Mouse (Mus musculus) mouse embryonic stem cell (cell line): ENCODE measurements around the gene Abhd2.

Experiments used
- in situ Hi-C, 2 experiments: fragments of 300-500 bp; cut with MboI; formaldehyde crosslinking; loops; 1 replicate in 1 of 2; 3 replicates in 1 of 2; pipeline ENCODE4 v1.14.3; 2019 to 2020; ENCODE audit warnings: low sequenced_read_pairs in 2 of 2, low pct_unique_long_range_greater_than_20kb in 1 of 2, mixed read lengths in 1 of 2; ENCODE audit not compliant: unreplicated experiment in 1 of 2

Abhd2 gene

DNA sequence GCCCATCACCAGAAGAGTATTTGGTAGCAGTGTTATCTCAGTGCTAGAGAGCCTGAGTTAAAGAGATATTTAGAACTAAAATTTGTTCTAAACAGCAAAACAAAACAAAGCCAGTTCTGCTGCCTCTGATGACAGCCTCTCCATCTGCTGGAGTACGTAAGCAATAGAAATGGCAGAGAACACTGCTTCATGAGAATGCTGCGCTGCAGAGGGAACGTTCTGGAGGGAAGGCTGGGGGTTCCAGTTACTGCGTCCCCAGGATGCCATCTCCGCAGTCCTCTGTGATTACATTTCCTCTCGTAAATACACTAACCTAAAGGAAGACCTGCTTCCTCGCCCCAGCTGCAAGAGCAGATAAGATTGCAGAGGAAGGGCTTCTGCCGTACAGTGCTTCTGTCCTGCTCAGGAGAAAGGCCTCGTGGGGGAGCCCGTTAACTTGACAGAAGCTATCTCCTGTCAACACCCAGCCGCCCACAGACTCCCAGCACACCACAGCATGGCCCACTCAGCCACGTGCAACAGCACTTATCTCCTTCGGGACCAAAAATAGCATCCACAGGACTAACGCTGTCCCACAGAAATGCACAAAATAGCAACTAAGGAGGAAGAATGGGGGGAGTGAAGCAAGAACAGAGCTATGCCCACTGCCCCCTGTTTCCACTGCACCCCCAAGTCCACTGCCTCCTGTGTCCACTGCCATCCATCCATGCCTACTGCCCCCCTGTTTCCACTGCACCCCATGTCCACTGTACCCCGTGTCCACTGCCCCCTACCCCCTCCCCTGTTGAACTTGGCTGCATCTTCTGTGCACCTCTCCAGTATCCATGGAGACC is 85.6 kb downstream of the Abhd2 start:
- in situ Hi-C loops = loop anchor here (10.0 to 25.0 kb wide), 3 partner anchors 221 to 446 kb away; partner anchors contain the start of genes Hapln3 (in 2 of the 2), Isg20 (in 1 of the 2) and Mfge8 (in 1 of the 2)

DNA sequence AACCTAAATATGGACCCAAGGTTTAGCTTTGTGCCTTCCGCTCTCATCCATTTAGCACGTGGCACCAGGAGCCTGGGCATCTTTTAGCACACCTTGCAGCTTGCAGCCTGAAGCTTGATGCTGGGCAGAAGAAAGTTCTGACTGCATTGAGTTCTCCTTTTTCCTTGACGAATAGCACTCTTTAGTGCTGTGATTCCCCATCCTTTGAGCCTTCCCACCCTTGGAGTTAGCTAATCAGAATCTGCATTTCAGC is 86.1 kb downstream of the Abhd2 start:
- in situ Hi-C loops = loop anchor here (10.0 to 25.0 kb wide), 3 partner anchors 222 to 447 kb away; partner anchors contain the start of genes Hapln3 (in 2 of the 2), Isg20 (in 1 of the 2) and Mfge8 (in 1 of the 2)

DNA sequence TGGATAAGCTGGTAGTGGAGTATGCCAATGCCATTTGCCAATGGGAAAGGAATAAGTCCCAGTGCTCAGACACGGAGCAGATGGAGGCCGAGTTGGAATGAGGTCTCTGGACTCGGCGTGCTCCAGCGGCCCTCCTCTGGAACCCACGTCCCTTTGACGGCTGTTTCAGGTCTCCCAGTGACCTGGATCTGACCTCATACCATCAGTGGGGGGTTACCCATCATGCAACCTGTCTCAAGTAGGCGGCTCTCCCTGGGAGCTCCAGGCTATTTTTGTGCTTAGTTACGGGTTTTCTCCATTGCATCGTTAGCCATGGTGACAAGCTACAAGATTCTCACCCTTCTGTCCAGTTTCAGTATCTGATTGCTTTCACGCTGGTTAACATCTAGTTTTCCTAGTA is 87.1 kb downstream of the Abhd2 start:
- in situ Hi-C loops = loop anchor here in 1 of 2 experiments (25.0 kb wide), 2 partner anchors 223 to 448 kb away; partner anchors contain the start of genes Hapln3, Isg20 and Mfge8

DNA sequence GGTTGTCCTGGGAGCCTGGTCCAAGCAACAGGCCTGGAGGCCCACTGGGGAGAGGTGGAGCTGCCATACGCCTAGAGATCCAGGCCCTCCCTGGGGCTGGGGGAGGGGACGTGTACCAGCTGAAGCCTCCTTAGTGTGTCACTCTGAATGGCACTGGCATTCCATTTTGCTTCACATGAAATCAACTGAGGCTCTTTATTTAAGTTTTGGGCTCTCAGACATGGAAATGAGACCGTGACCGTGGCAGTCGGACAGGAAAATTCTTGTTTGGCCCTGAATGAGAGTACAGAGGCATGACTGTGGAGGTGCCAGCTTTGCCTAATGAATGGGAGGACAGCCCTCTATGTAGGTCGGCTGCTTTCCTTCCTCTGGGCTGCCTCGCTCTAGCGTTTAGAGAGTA is 89.2 kb downstream of the Abhd2 start:
- in situ Hi-C loops = loop anchor here in 1 of 2 experiments (25.0 kb wide), 2 partner anchors 225 to 450 kb away; partner anchors contain the start of genes Hapln3, Isg20 and Mfge8

DNA sequence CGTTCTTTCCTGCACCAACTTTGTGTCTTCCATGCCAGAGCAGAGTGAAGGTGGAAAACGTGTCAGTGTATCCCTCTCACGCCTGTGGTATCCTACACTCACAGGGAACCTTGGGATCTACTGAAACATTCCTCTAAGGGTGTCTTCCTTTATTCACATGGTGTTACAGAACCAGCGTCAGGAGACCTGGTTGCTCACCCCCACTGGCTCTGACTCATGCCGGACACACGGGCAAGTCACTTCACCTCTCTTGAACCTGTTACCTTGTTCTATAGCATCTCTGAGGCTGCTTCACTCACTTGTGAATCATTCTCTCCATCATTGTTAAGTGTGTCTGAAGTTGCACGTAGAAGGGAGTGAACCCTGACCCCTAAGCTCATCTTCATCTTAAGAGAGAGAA is 89.8 kb downstream of the Abhd2 start:
- in situ Hi-C loops = loop anchor here in 1 of 2 experiments (25.0 kb wide), 2 partner anchors 226 to 451 kb away; partner anchors contain the start of genes Hapln3, Isg20 and Mfge8

DNA sequence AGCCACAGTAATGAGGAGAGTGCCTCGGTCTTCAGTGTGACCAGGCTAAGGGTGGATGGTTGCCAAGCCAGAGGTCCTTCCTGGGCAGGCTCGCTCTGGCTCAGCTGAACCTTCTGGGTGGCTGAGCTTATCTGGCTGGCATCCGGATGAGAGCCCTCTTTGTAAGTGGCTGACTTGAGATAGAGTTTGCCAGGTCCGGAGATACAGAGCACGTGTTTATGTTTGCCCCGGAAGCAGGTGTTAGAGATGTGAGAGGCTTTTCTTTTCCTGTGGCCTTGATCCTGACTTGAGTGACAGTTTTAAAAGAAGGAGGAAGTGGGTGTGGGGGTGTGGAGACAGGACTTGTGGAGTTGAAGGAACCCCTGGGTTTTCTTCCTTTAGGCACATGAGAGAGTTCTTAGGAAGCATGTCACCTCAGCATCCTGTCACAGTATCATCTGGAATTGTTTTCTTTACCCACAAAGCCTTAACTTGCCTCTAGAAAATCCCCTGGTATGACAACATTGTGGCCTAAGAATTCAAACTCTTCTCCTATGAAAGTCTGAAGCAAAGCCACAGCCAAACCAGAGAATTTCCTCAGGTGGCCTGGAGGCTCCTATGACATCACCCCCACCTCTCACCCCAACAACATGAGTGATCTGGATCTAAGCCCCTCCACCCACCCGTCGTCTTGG is 90.5 kb downstream of the Abhd2 start:
- in situ Hi-C loops = loop anchor here in 1 of 2 experiments (25.0 kb wide), 2 partner anchors 226 to 451 kb away; partner anchors contain the start of genes Hapln3, Isg20 and Mfge8

DNA sequence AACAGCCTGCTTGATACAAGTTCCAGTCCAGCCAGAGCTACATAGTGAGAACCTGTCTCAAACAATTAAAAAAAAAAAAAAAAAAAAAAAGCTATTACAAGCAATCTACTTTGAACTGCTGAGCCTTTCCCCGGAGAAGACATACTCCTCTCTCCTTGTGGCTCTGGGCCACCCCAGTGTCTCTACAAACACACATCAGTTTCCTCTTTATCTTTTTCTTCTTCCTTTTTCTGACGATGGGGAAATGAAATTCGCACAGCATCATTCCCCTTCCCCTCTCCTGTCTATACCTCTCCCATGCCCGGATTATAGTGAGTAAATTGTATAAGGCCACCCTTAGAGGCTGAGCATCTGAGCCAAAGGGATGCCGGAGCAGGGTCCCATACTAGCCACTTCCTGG is 95.7 kb downstream of the Abhd2 start:
- in situ Hi-C loops = loop anchor here in 1 of 2 experiments (25.0 kb wide), 2 partner anchors 231 to 456 kb away; partner anchors contain the start of genes Hapln3, Isg20 and Mfge8

DNA sequence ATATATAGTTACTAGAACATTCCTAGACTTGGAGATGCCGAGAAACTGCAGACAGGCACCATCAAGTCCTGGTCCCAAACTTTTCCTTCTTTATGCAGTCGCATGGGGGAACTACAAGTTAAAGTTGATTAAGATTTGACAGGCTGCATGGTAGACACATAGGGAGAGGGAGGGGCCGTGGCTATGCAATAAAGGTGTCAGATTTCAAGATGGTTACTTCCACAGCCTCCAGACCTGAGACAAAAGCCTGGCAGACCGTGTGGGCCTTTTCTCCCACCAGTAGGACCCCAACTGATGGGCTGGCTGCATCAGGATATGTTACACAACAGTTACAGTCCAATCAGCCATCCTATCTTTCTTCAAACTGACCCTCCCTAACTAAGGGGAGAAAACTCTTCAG is 96.4 kb downstream of the Abhd2 start:
- in situ Hi-C loops = loop anchor here in 1 of 2 experiments (25.0 kb wide), 2 partner anchors 232 to 457 kb away; partner anchors contain the start of genes Hapln3, Isg20 and Mfge8

DNA sequence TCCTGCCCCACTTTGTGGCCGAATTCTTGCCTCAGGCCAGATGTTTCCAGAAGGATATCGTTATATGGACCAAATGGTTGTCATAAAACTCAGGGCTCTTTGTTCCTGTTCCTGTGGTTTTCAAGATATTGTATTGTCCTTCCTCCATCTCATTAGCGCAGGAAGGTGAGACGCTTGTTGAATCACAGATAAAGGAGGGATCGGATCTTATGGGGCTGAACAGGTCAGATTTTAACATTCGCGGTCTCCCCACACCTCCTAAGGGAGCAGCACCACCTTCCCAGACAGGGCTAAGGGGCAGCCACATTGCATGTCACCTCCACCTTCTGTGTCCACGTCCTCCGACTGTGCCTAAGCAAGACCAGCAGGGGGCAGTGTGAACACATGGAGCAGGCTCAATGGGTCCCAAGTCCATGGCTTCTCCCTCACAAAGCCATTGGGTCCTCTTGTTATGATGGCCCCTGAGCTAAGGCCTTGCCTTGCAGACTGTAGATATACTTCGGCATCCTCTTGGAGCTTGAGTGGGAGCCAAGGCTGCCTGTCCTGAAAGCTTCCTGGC is 98.4 kb downstream of the Abhd2 start:
- in situ Hi-C loops = loop anchor here in 1 of 2 experiments (25.0 kb wide), 2 partner anchors 234 to 459 kb away; partner anchors contain the start of genes Hapln3, Isg20 and Mfge8

DNA sequence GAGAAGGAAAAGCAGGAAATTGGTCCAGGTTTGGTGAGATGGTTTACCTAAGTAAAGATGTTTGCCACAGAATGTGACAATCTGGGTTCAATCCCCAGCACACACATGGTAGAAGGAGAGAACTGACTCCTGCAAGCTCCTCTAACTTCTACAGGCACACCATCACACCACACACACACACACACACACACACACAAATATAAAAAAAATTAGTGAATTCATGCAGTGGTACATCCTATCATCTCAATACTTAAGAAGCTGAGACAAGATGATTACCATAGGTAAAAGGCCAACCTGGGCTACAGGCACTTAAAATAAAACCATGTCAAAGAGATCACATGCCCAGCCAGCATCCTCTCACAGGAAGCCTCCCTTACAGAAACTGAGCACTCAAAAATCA is 101.0 kb downstream of the Abhd2 start:
- in situ Hi-C loops = loop anchor here in 1 of 2 experiments (25.0 kb wide), 2 partner anchors 237 to 462 kb away; partner anchors contain the start of genes Hapln3, Isg20 and Mfge8

DNA sequence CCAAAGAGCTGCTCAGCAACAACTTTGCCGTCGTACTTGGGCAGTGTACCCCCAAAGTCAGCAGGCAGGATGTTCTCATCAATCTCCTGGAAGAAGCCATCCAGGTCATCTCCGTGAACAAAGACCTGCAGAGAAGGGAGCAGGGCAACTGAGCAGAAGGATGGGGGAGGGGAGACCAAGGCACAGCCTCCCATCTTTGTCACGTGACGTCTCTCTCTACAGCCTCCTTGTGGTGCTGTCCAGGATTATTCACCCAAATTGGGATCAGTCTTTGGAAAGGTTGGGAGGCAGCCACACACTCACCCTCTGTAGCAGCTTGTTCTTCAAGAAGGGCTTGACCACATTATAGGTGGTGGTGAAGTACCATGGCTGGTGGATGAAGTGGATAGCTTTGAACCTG is 102.6 kb downstream of the Abhd2 start:
- in situ Hi-C loops = loop anchor here in 1 of 2 experiments (5.0 kb wide), 1 partner anchor 92 kb away; the partner anchor contains the start of gene Polg

DNA sequence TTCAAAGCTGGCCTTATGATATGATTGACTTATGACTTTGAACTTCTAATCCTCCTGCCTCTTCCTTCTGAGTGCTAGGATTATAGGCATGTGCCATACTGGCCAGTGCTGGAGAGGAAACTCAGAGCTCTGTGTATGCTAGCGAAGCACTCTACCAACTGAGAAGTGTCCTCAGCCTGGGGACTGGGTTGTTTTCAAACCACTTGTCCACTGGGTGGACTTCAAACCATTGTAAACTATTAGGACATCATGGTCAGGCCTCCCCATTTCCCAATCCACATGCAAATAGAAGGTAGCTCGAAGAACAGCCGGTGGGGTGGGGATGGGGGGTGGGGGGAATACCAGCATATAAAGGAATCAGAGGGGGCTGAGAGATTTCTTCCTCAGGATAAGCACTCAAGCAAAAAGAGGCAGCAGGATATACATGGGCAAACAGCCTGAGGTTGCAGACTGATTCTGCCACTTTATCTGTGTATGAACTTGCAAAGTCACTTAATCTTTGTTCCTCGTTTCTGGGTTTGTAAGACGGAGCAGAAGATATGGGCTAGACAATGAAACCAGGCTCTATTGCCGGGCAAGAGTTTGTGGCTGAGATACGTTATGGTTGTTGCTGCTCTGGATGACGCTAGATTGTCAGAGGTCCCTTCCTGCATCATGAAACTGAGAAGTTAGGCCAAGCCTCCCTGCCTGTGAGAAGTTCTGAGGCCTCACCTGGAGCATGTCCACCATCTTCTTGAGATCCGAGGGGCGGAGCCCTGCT is 103.7 kb downstream of the Abhd2 start:
- in situ Hi-C loops = loop anchor here in 1 of 2 experiments (5.0 kb wide), 1 partner anchor 91 kb away; the partner anchor contains the start of gene Polg

DNA sequence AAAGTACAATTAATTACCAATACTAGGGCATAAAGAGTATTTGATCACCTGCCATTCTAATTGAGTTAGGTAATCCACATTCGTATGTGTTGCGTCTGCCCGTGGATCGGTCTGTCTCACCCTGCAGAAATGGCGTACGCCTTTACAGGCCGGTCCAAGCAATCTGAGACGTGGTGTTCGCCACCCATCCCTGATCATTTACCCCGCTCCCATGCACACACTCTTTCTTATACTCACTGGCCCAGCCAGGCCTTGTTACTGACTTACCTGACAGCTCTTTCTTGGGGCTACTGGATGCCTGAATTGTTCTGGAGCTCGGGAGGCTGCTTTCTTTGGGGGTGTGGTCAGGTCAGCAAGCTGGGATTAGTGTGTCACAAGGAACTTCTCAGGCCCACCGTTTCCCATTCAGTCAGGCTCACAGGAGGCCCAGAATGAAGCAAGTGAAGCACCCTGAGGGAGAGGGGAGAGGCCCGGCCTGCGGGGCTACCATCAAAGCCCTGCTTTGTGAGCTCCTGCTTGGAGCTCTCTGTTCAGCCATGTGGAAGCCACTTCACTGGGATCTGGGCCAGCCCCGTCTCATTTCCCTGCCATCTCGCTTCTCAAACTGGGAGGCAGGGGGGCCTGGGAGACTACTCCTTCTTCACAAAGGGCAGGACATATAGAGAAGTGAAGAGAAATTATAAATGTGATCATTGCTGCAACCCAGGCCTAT is 113.6 kb downstream of the Abhd2 start, which contains the start of gene Rlbp1:
Gene Rlbp1, minus strand, starts transcription at position 627 of the 712 bp plus-strand sequence.
- in situ Hi-C loops = no loop called here

DNA sequence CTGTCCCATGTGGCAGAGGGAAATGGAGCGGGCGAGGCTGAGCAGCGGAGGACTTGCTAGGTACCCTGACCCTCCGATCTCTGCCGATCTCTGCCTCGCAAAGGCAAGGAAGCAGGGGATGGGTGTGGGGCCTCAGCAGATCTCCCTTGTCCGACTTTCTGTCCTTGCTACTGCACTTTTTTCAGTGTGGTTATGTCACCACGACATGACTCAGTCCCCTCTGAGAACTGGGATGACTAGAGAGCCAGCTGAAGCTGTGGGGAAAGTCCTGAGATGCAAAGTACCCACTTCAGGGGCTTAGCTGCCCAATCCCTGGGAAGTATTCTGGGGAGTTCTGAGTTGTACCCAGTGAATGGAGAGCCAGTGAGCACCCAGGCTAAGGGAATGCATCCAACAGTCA is 114.1 kb downstream of the Abhd2 start:
- in situ Hi-C loops = no loop called here

DNA sequence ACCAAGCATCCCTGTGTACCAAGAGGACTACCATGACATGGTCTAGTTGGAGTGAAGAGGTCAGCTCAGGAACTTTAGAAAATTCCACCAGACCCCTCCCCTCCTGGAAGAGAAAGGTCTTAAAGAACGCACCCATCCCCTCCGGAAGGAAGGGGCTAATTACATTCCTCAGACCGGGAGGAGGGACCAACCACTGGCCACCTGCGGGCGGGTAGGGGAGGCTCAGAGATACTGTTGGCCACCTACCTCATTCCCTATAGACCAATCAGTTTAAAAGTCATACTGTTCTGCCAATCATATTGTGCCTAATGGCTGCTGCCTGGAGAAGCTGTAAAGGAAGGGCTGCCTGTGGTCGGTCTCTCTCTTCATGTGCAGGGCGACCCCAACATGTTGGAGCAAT is 115.0 kb downstream of the Abhd2 start:
- in situ Hi-C loops = no loop called here

DNA sequence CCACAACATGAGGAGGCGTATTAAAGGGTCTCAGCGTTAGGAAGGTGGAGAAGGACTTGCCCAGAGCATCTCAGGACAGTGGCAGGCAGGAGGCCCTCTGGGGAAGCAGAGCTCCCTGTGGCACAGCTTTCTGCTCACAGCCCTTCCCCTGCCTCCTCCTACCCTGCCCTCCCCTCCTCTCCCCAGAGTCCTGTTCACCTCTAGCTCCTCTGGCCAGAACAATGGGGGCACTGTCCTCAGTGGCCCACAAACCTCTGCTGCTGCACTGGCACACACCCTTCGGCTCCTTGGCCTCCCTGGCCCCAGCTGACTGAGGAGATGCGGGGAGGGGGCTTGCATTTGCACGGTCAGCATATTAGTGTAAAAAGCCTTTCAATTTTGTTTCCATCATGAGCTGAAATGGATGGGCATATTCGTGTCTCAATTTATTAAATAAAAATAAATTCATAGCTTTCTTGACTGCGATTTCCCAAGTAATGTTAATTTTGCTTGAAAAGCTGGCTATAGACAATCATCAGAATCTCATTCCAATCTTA is 115.7 kb downstream of the Abhd2 start:
- in situ Hi-C loops = no loop called here

DNA sequence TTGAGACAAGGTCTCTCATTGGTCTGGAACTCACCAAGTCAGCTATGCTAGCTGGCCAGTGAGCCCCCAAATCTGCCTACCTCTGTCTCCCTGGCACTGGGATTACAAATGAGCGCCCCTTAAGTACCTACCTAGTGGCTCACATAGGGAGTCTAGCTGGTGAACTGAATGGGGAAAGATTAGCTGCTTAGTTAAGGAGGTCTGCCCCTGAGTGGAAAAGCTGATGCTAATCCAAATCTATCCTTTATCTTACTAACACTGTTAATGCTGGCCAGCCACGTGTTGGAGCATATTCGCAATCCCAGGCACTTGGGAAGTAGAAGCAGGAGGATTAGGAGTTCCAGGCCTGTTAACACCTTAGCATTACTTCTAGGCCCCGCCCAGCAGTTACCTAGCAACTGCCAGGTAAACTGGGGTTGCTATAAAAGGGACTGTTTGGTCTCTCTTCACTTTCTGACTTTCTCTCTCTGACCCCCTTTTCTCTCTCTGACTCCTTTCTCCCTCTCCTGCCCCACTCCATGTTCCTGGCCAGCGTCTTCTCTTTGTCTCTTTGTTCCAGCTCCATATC is 117.2 kb downstream of the Abhd2 start:
- in situ Hi-C loops = no loop called here
